Mouse (Mus musculus) lung, postnatal 0 days (tissue): ENCODE measurements around the gene Tmem45b. TPM values are rescaled to one million over a fixed set of nuclear protein-coding genes. Genes with fewer than 3 reads are reported as not detected.
A peak's percentile ranks its signal among the peaks of the same experiment; 100 is the strongest.

Experiments
- ATAC-seq: fragments of 200-750 bp; cut with Nextera tagmentation; 2 replicates; pipeline ENCODE4 v1.8.0; 2017; ENCODE audit warnings: moderate library complexity
- DNase-seq: peaks from one replicate; pipeline ENCODE4 v3.0.0-alpha.2; 2016; ENCODE audit warnings: low spot score
- H3K27ac ChIP-seq: fragments of 300-500 bp; sonication (generic); 2 replicates; pipeline ENCODE4 v1.5.1; 2014; ENCODE audit warnings: antibody characterized with exemption, mild to moderate bottlenecking, low read length, mixed read lengths
- H3K27me3 ChIP-seq: fragments of 300-500 bp; sonication (generic); replicated peaks from 2 replicates; pipeline ENCODE4 v1.6.1; 2014; ENCODE audit warnings: low read length, mixed read lengths; ENCODE audit not compliant: insufficient read depth
- H3K36me3 ChIP-seq: fragments of 300-500 bp; sonication (generic); 2 replicates; pipeline ENCODE4 v1.6.1; 2014; ENCODE audit warnings: low read length, mixed read lengths; ENCODE audit not compliant: insufficient read depth
- H3K4me1 ChIP-seq: fragments of 300-500 bp; sonication (generic); 2 replicates; pipeline ENCODE4 v1.6.1; 2014; ENCODE audit warnings: antibody characterized with exemption, low read depth, low read length, mixed read lengths; ENCODE audit not compliant: insufficient read depth
- H3K4me2 ChIP-seq: fragments of 300-500 bp; sonication (generic); replicated peaks from 2 replicates; pipeline ENCODE4 v1.6.1; 2014; ENCODE audit warnings: low read depth, mild to moderate bottlenecking, low read length, moderate library complexity, mixed read lengths
- H3K4me3 ChIP-seq: fragments of 300-500 bp; sonication (generic); 2 replicates; pipeline ENCODE4 v1.5.1; 2014; ENCODE audit warnings: low read depth, low read length
- H3K9ac ChIP-seq: fragments of 300-500 bp; sonication (generic); replicated peaks from 2 replicates; pipeline ENCODE4 v1.6.1; 2014; ENCODE audit warnings: low read depth, mild to moderate bottlenecking
- H3K9me3 ChIP-seq: fragments of 300-500 bp; sonication (generic); 2 replicates; pipeline ENCODE4 v1.6.1; 2016; ENCODE audit warnings: low read length, mixed read lengths
- CTCF ChIP-seq: IDR thresholded peaks from 2 replicates; pipeline ENCODE4 v1.5.1; 2016; ENCODE audit warnings: antibody characterized with exemption, mild to moderate bottlenecking
- EP300 ChIP-seq: IDR thresholded peaks from 2 replicates; pipeline ENCODE4 v1.6.1; 2016; ENCODE audit warnings: antibody characterized with exemption, mild to moderate bottlenecking, control low read depth
- WGBS: fragments of 180-500 bp; shearing (Covaris S2); extraction: QIAGEN DNeasy Blood & Tissue Kit; methylation state at CpG from one replicate; pipeline ENCODE4 v1.1.7; 2014; 5-methylcytosine and 5-hydroxymethylcytosine counted together
- polyA plus RNA-seq: library from polyadenylated mRNA; unstranded; fragments of >200 nt; fragmentation: Nextera tagmentation; extraction: Ambion mirVana; gene quantifications from 2 replicates; pipeline ENCODE4 v1.2.1, GENCODE M21; 2015

Tmem45b gene
- polyA plus RNA-seq, 1 experiment from 2014 or later = 0.20 TPM

DNA sequence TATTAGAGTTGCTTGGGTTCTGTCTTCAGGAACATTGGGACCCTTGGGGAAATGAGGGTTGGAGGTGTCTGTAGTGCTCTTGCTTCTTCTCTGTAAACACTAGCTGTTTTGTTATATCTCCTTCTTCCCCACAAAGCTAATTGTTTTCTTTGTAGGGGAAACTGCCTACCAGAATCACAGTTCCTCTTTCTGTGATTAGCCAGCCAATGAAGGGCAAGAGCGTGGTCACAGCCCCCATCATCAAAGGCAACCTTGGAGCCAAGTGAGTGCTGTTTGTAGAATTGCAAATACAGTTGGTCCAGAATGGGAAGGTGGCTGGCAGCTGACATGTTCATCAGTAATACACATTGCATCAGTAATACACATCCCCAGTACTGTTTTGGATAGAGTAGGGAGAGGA lies 45.4 kb downstream of the Tmem45b start:
- WGBS = 100% methylated on average over 1 of the region's 1 CpGs

DNA sequence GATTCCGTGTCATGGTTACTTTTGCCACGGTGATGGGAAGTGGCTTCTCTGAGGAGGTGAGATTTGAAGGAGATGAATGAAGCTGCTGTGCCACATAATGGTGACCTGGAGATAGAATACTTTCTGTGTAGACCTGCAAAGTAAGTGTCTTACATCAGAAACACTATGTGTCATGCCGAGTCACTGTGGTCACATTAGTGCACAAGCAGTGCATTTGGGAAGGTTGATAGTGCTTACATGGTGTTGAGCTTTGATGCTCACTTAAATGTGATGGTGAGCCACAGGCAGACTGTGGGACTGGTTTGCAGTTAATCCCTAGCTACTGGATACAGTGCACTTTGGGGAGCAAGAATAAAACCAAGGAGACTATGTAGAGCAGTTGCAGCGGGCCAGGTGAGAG lies 52.1 kb downstream of the Tmem45b start:
- H3K9me3 ChIP-seq = no peaks in the 10 kb centered on the region
- H3K27me3 ChIP-seq = no peaks in the 10 kb centered on the region
- 84% methylated on average over 4 of the region's 4 CpGs for WGBS
- no peak for TF ChIP-seq EP300
- no peak for TF ChIP-seq CTCF
- no peak overlapping the region for H3K9ac ChIP-seq
- no peak overlapping the region for H3K27ac ChIP-seq
- H3K4me1 ChIP-seq = no peaks in the 10 kb centered on the region
- no peak overlapping the region for H3K4me2 ChIP-seq
- no peak overlapping the region for H3K4me3 ChIP-seq
- DNase-seq (no peak), ATAC-seq (no peak)
- H3K36me3 ChIP-seq = peaks cover 75% of the 10 kb centered on the region

More for the DNA sequence above, 45.4 kb downstream of the Tmem45b start:
- Histone ChIP-seq H3K27ac (no peak overlapping the region), H3K9me3 (no peaks in the 10 kb centered on the region), H3K4me1 (no peaks in the 10 kb centered on the region), H3K27me3 (no peaks in the 10 kb centered on the region), H3K4me3 (no peak overlapping the region), H3K36me3 (peaks cover 66% of the 10 kb centered on the region), H3K4me2 (no peak overlapping the region), H3K9ac (no peak overlapping the region)
- DNase-seq (no peak), ATAC-seq (no peak)
- no peak for TF ChIP-seq EP300
- TF ChIP-seq CTCF = no peak

GRCm38 (mm10) chr9:31405217-31405616 lies 59.0 kb downstream of the Tmem45b start:
- Histone ChIP-seq H3K9me3 (no peaks in the 10 kb centered on the region), H3K27me3 (no peaks in the 10 kb centered on the region), H3K4me2 (no peak overlapping the region), H3K36me3 (peaks cover 51% of the 10 kb centered on the region), H3K9ac (no peak overlapping the region), H3K4me3 (no peak overlapping the region), H3K4me1 (no peaks in the 10 kb centered on the region), H3K27ac (no peak overlapping the region)
- no peak for ATAC-seq
- WGBS = 62% methylated on average over 6 of the region's 6 CpGs
- peak; percentile 71 for TF ChIP-seq CTCF
- TF ChIP-seq EP300 = no peak
- DNase-seq = no peak

DNA sequence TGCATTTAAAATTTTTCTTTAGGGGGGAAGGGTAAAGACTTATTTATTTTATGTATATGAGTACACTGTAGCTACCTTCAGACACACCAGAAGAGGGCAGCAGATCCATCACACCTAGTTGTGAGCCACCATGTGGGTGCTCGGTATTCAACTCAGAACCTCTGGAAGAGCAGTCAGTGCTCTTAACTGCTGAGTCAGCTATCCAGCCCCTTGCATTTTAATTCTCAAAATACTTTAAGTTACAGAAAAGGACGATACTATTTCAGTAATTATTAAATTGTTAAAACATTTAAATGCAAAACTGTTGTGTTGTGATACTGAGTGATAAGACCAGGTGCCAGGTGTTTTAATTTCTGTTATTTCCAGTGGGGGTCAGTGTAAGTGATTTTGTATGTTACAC lies 60.0 kb downstream of the Tmem45b start:
- Histone ChIP-seq H3K9me3 (no peaks in the 10 kb centered on the region), H3K4me3 (no peak overlapping the region), H3K27ac (no peak overlapping the region), H3K4me1 (no peaks in the 10 kb centered on the region), H3K36me3 (peaks cover 46% of the 10 kb centered on the region), H3K9ac (no peak overlapping the region), H3K27me3 (no peaks in the 10 kb centered on the region), H3K4me2 (no peak overlapping the region)
- DNase-seq = no peak
- ATAC-seq = no peak
- TF ChIP-seq CTCF (no peak), EP300 (no peak)
- WGBS = 83% methylated on average over 2 of the region's 2 CpGs

DNA sequence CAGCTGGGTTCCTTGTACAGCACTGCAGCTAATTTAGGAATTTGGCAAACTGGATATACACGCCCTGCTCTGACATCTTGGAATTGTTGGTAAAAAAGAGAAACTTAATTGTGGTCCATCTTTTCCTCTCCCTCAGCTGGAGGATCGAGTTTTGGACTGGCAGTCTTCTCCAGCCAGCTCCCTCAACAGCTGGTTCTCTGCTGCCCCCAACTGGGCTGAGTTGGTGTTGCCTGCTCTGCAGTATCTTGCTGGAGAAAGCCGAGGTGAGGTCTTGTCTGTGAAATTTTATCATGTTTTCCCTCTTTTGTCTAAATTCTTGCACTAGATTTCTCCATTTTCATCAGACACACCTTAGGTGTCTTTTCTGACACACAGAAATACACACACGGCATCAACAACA lies 63.8 kb downstream of the Tmem45b start:
- DNase-seq (peak; percentile 66), ATAC-seq (peak; percentile 47; the same call in 1 of the 2 replicates)
- H3K4me2 ChIP-seq = no peak overlapping the region
- H3K9ac ChIP-seq = no peak overlapping the region
- no peak overlapping the region for H3K4me3 ChIP-seq
- peaks cover 45% of the 10 kb centered on the region for H3K36me3 ChIP-seq
- H3K9me3 ChIP-seq = no peaks in the 10 kb centered on the region
- no peak overlapping the region for H3K27ac ChIP-seq
- 48% methylated on average over 4 of the region's 4 CpGs for WGBS
- TF ChIP-seq EP300 (no peak), CTCF (peak; percentile 86)
- no peaks in the 10 kb centered on the region for H3K4me1 ChIP-seq
- H3K27me3 ChIP-seq = no peaks in the 10 kb centered on the region

- Histone ChIP-seq H3K36me3 (peaks cover 14% of the 10 kb centered on the region; the same call in 1 of the 2 replicates), H3K4me3 (0 out of 2 replicates have a peak overlapping the region, but pooled peaks have one; percentile 95), H3K4me1 (no peaks in the 10 kb centered on the region; the same call in 1 of the 2 replicates), H3K9me3 (no peaks in the 10 kb centered on the region), H3K4me2 (peak overlapping the region; percentile 74), H3K9ac (0 out of 2 replicates have a peak overlapping the region, but pooled peaks have one; percentile 84), H3K27me3 (no peaks in the 10 kb centered on the region), H3K27ac (no peak overlapping the region)
- ATAC-seq (no peak), DNase-seq (no peak)
- TF ChIP-seq EP300 (no peak), CTCF (no peak)
- WGBS = 70% methylated on average over 5 of the region's 5 CpGs
Observed at GRCm38 (mm10) chr9:31387206-31387605, 77.1 kb downstream of the Tmem45b start.
